Mouse (Mus musculus) kidney, adult 2 months (tissue): ENCODE data around the gene Gas2l3. TPM values are rescaled to one million over a fixed set of nuclear protein-coding genes. Genes with fewer than 3 reads are reported as not detected.

Source experiments
- DNase-seq: peaks from one replicate; pipeline ENCODE4 v3.0.0; 2021
- H3K27ac ChIP-seq: fragments of 200-500 bp; 2 replicates; pipeline ENCODE4 v1.5.1; 2012; ENCODE audit warnings: low read depth, low read length, control low read depth, inconsistent platforms; ENCODE audit not compliant: insufficient read depth
- H3K27me3 ChIP-seq: fragments of 200-500 bp; replicated peaks from 2 replicates; pipeline ENCODE4 v1.6.1; 2012; ENCODE audit warnings: mild to moderate bottlenecking, moderate library complexity, low read length, inconsistent platforms; ENCODE audit not compliant: control insufficient read depth, insufficient read depth
- H3K36me3 ChIP-seq: fragments of 200-500 bp; 2 replicates; pipeline ENCODE4 v1.6.1; 2012; ENCODE audit warnings: mild to moderate bottlenecking, moderate library complexity, low read length, inconsistent platforms; ENCODE audit not compliant: control insufficient read depth, insufficient read depth
- H3K4me1 ChIP-seq: fragments of 200-500 bp; 2 replicates; pipeline ENCODE4 v1.6.1; 2011; ENCODE audit warnings: low read length; ENCODE audit not compliant: control insufficient read depth, insufficient read depth
- H3K4me3 ChIP-seq: fragments of 200-500 bp; 2 replicates; pipeline ENCODE4 v1.5.1; 2011; ENCODE audit warnings: mild to moderate bottlenecking, low read depth, low read length, control low read depth; ENCODE audit not compliant: insufficient read depth
- CTCF ChIP-seq: fragments of 200-500 bp; conservative IDR thresholded peaks from 2 replicates; pipeline ENCODE4 v1.5.1; 2011; ENCODE audit warnings: low read depth, mild to moderate bottlenecking, control low read depth, low read length, moderate library complexity, mixed read lengths; ENCODE audit not compliant: insufficient read depth, insufficient read length
- POLR2A ChIP-seq: fragments of 200-500 bp; IDR thresholded peaks from one replicate; pipeline ENCODE4 v1.6.1; 2011; ENCODE audit warnings: low read depth, low read length, control low read depth
- WGBS: fragments of 180-500 bp; shearing (Covaris S2); methylation state at CpG from one replicate; pipeline ENCODE4 v1.1.7; 2018; 5-methylcytosine and 5-hydroxymethylcytosine counted together
- polyA plus RNA-seq: library from polyadenylated mRNA; depleted of rRNA; stranded (reverse); fragments of >200 nt; gene quantifications from 2 replicates; pipeline ENCODE4 v1.2.3, GENCODE M21; 2012

Gas2l3 gene
- polyA plus RNA-seq, 1 experiment = 0.19 TPM

DNA sequence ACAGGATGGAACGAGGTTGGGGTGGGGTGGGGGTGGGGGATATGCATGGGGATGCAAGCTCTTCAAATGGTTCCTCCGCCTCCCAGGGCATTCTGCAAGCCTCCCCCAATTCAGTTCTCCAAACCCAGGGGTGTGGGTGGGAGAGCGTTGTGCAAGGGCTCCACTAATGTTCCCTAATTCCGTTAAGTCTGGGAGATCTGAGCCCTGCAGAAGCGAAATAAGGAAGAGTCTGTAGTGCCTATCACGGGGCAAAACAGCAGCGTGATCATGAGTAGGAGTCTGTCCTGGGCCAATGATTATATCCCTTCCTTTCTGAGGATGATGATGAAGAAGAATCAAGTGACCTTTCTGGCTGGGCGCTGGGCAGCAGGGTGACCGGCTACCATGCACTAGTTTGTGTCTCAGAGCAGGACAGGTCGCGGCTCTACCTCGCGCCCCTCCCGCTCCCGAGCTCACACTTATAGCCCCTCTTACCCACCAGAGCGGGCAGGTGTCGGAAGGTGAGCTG, 598 bp downstream of the Gas2l3 start:
- no peaks in the 10 kb centered on the region for H3K4me1 ChIP-seq
- H3K27ac ChIP-seq = no peak overlapping the region
- no peaks in the 10 kb centered on the region for H3K36me3 ChIP-seq
- no peak for DNase-seq
- H3K27me3 ChIP-seq = no peaks in the 10 kb centered on the region
- TF ChIP-seq CTCF (no peak), POLR2A (no peak)
- WGBS = under 1% methylated on average over 17 of the region's 17 CpGs
- H3K4me3 ChIP-seq = peak overlapping the region; percentile 75

DNA sequence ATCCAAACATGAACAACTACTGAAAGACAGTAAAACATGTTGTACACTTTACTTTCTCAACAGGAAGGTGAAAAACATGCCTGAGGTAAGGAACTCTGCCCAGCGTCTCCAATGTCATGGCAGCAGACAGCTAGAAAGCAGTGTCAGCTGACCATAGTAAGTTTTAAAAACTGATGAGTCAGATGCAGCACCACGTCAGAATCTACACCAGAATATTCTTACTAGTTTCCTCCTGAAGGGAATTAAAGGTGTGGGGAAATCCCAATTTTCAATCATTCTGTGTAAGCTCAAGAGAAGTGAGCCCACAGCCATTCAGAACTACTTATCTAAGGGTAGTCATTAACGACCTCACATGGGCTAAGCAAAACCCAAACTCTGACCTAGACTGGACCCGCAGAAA, 1.1 kb downstream of the Gas2l3 start:
- no peak for DNase-seq
- H3K27ac ChIP-seq = no peak overlapping the region

DNA sequence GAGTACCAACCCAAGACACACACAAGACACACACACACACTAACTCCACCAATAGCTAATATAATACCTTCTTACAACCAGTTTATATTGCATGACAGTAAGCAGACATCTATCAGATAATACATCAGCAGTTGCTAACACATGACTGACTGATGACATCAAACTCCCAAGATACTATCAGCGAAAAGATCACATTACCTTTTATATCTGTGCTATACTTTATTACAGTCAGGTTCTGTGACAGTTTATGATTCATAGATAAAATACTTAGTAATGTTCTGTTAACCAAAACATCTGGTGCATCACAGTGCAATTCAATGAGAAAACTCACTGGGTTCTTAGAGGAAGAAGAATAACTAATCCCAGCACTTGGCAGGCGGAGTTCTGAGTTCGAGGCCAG, 1.8 kb downstream of the Gas2l3 start:
- Histone ChIP-seq H3K36me3 (no peaks in the 10 kb centered on the region), H3K27ac (no peak overlapping the region), H3K4me3 (no peak overlapping the region), H3K27me3 (no peaks in the 10 kb centered on the region), H3K4me1 (no peaks in the 10 kb centered on the region)
- TF ChIP-seq CTCF = no peak
- WGBS = 97% methylated on average over 3 of the region's 3 CpGs
- DNase-seq = no peak

More for the DNA sequence above, 1.1 kb downstream of the Gas2l3 start:
- Histone ChIP-seq H3K4me1 (no peaks in the 10 kb centered on the region), H3K27me3 (no peaks in the 10 kb centered on the region), H3K36me3 (no peaks in the 10 kb centered on the region), H3K4me3 (0 out of 2 replicates have a peak overlapping the region, but pooled peaks have one; percentile 75)
- 2% methylated on average over 4 of the region's 4 CpGs for WGBS
- no peak for TF ChIP-seq CTCF
- no peak for TF ChIP-seq POLR2A

DNA sequence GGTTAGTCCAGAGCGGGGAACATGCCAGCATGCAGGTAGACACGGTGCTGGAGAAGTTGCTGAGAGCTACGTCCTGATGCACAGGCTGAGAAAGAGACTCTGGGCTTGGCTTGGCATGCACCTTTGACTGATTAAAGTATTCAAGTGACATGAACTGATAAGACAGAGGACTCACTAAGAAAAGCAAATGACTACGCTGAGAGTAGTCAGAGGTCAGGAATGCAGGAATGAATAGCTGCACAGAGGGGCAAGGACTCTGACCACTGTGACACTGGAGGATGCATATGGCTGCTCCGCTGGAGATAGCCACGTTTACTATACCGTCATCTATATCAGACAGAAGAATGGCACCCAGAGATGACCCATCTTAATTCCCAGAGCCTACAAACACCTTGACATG, 4.4 kb downstream of the Gas2l3 start:
- no peak for DNase-seq

DNA sequence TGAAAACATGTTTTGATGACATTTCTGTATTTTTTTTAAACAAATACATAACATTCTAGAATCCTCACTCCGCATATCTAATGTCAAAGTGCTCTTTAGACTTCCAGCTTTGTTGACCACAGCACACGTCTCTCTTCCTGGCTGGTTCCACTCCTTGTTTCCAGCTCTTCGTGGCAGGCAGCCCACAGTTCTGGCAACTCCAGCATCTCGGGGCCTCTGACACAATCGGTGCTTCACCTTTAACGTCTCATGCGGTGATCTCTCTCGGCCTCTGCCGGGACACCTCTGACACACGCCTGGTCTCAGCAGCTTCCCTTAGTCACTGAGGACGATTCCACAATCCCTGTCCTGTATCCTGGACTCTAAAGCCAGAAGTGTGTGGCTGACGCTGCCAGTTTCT, 5.8 kb downstream of the Gas2l3 start:
- no peak overlapping the region for H3K4me3 ChIP-seq
- no peaks in the 10 kb centered on the region for H3K4me1 ChIP-seq
- H3K36me3 ChIP-seq = no peaks in the 10 kb centered on the region
- 84% methylated on average over 12 of the region's 12 CpGs for WGBS
- TF ChIP-seq CTCF (no peak), POLR2A (no peak)
- no peak overlapping the region for H3K27ac ChIP-seq
- no peak for DNase-seq
- no peaks in the 10 kb centered on the region for H3K27me3 ChIP-seq

More for the DNA sequence above, 4.4 kb downstream of the Gas2l3 start:
- Histone ChIP-seq H3K27ac (no peak overlapping the region), H3K27me3 (no peaks in the 10 kb centered on the region), H3K36me3 (no peaks in the 10 kb centered on the region), H3K4me1 (no peaks in the 10 kb centered on the region), H3K4me3 (no peak overlapping the region)
- WGBS = 91% methylated on average over 7 of the region's 7 CpGs
- TF ChIP-seq CTCF = no peak
- no peak for TF ChIP-seq POLR2A

DNA sequence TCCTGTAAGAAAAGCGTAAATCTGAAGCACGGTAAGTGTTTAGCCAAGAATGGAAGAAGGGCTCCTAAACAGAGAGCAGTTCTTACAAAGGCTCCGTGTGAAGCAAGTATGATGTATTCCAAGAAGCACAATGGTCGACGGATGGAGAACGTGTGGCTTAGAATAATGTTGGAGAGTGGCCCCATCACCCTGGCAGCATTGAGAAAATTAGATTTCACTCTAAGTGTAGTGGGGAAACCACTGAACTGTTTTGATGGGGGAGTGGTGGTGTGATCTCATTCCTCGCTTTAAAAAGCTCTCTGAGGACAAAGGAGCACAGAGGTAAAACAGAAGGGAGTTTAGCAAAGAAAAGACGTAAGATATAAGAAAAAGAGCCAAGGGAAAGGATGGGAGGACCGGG, 6.3 kb downstream of the Gas2l3 start:
- H3K4me3 ChIP-seq = no peak overlapping the region
- no peaks in the 10 kb centered on the region for H3K36me3 ChIP-seq
- no peak for DNase-seq
- WGBS = 89% methylated on average over 9 of the region's 9 CpGs
- H3K4me1 ChIP-seq = no peaks in the 10 kb centered on the region
- no peak overlapping the region for H3K27ac ChIP-seq
- no peaks in the 10 kb centered on the region for H3K27me3 ChIP-seq
- TF ChIP-seq CTCF = no peak
- no peak for TF ChIP-seq POLR2A

DNA sequence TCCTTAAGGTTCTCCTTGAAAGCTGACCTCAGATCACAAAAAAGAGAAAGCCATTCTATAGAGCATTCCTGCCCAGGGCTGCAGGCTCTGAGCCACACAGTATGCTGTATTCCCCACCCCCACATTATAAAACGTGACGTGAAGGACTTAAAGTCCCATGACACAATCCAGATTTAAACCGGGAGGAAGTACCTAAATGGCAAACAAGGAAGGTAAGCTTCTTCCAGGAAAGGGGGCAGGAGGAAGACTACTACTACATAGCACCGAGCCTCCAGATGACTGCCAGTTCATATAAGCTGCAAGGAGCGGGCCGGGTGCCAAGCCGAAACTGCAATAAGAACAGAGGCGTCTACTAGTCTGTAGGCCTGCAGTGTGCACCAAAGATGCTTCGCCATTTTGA, 7.8 kb downstream of the Gas2l3 start:
- H3K4me1 ChIP-seq = no peaks in the 10 kb centered on the region
- H3K4me3 ChIP-seq = no peak overlapping the region
- H3K36me3 ChIP-seq = no peaks in the 10 kb centered on the region
- WGBS = 85% methylated on average over 9 of the region's 9 CpGs
- no peaks in the 10 kb centered on the region for H3K27me3 ChIP-seq
- no peak for DNase-seq
- TF ChIP-seq POLR2A (no peak), CTCF (no peak)
- H3K27ac ChIP-seq = no peak overlapping the region

DNA sequence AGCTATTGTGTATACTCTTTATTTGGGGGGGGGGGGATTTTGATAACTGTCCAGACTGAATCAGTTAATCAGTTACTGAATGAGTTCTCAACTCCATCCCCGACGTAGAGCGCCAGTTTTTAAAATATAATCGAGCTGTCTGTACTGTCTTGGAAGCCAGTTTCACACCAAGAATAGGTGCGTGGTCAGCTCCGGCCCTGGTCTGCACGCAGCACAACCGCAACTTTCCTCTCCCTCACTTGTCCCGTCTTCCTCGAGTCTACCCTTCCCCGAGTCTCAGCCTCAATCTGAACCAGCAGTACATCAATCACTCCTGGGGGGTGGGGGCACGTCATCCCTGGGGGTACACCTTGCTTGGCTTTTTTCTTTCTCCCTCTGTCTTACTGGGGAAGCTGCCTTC, 8.4 kb downstream of the Gas2l3 start:
- no peak for DNase-seq
- Histone ChIP-seq H3K4me3 (no peak overlapping the region), H3K27me3 (no peaks in the 10 kb centered on the region), H3K4me1 (no peaks in the 10 kb centered on the region), H3K36me3 (no peaks in the 10 kb centered on the region), H3K27ac (no peak overlapping the region)
- 71% methylated on average over 12 of the region's 12 CpGs for WGBS
- TF ChIP-seq CTCF (no peak), POLR2A (no peak)
